Comparison of ENCODE assay signal across 12 mouse cellular contexts in the genomic region with DNA sequence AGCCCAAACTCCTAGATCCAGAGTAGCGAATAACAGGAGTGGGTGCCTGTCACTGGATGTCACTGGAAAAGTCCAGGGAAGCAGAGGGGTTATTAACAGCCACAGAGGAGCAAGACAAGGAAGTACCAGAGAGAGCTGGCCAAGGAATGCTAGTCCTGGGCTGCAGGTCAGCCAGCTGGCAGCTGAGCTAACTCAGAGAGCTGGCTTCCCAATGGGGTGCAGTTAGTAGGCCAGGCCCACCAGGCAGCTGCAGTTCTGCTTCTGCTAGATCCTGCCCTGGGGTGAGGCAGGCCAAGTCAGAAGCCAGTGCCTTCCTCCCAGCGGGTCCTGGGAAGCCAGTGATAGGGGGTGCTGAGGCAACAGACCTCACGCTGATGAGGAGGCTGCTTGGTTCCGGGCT. TPM values are rescaled to one million over a fixed set of nuclear protein-coding genes. Genes with fewer than 3 reads are reported as not detected.
DNase-seq lines count a peak whose midpoint lies in the region; ATAC-seq and TF ChIP-seq lines count a peak whose summit lies in the region.
"Had no signal": no experiment of that assay in that cellular context is flagged by ENCODE, and none has a peak within 500 bp of the region (broad histone marks: within the 10 kb centered on the region; RNA-seq: fewer than 3 reads in every experiment).

No protein-coding gene starts in this region.

- no peak overlapping the region for H3K9ac ChIP-seq in heart, embryonic 11.5 days (ENCODE audit: low read depth, low read length)
- no peak overlapping the region for H3K9ac ChIP-seq in lung, postnatal 0 days (replicated peaks; ENCODE audit: low read depth)
- H3K9ac ChIP-seq in stomach, embryonic 16.5 days (ENCODE audit: low read length): peak overlapping the region; percentile 63; the same call in 1 of the 2 replicates
- H3K9ac ChIP-seq: hindbrain, embryonic 13.5 days had no signal

- no peak for TF ChIP-seq EP300 in lung, postnatal 0 days (IDR thresholded peaks at IDR 0.05)

- no peak for TF ChIP-seq CTCF in lung, postnatal 0 days (IDR thresholded peaks at IDR 0.05)
- no peak for TF ChIP-seq CTCF in lung, adult 2 months (IDR thresholded peaks at IDR 0.05; ENCODE audit: insufficient read depth, low read length)

- peaks cover 43% of the 10 kb centered on the region for H3K36me3 ChIP-seq in heart, embryonic 11.5 days (ENCODE audit: control insufficient read depth, insufficient read depth, low read length)
- H3K36me3 ChIP-seq in lung, postnatal 0 days (ENCODE audit: insufficient read depth, low read length): no peaks in the 10 kb centered on the region
- H3K36me3 ChIP-seq in stomach, embryonic 16.5 days (ENCODE audit: control insufficient read depth, insufficient read depth, low read length): 0 out of 2 replicates have a peak, but pooled peaks cover 13% of the 10 kb centered on the region

- no peaks in the 10 kb centered on the region for H3K9me3 ChIP-seq in heart, embryonic 11.5 days (replicated peaks; ENCODE audit: control insufficient read depth, low read length)
- H3K9me3 ChIP-seq in lung, postnatal 0 days (ENCODE audit: low read length): no peaks in the 10 kb centered on the region
- H3K9me3 ChIP-seq in stomach, embryonic 16.5 days (replicated peaks; ENCODE audit: control insufficient read depth, low read length): no peaks in the 10 kb centered on the region
- H3K9me3 ChIP-seq: hindbrain, embryonic 13.5 days had no signal

- H3K4me3 ChIP-seq in heart, embryonic 11.5 days (ENCODE audit: low read depth, low read length): no peak overlapping the region
- no peak overlapping the region for H3K4me3 ChIP-seq in lung, postnatal 0 days (ENCODE audit: low read depth, low read length)
- H3K4me3 ChIP-seq in lung, adult 2 months (replicated peaks; ENCODE audit: extremely low read depth, low read depth, low read length): no peak overlapping the region
- H3K4me3 ChIP-seq in stomach, embryonic 16.5 days (replicated peaks; ENCODE audit: low read length): no peak overlapping the region
- H3K4me3 ChIP-seq: hindbrain, embryonic 13.5 days had no signal

- 90% methylated on average over 4 of the region's 4 CpGs for WGBS in heart, embryonic 11.5 days (ENCODE audit: insufficient replicate concordance)
- 91% methylated on average over 4 of the region's 4 CpGs for WGBS in lung, postnatal 0 days
- WGBS in lung, adult 2 months: 84% methylated on average over 4 of the region's 4 CpGs
- 92% methylated on average over 4 of the region's 4 CpGs for WGBS in stomach, embryonic 16.5 days

- H3K27ac ChIP-seq in heart, embryonic 11.5 days (ENCODE audit: low read depth, low read length): no peak overlapping the region
- peak overlapping the region; percentile 91 for H3K27ac ChIP-seq in lung, postnatal 0 days (ENCODE audit: low read length)
- peak overlapping the region; percentile 96 for H3K27ac ChIP-seq in stomach, embryonic 16.5 days (ENCODE audit: low read length)

- no peak for TF ChIP-seq POLR2A in lung, adult 2 months (IDR thresholded peaks at IDR 0.05; ENCODE audit: borderline replicate concordance, extremely low read depth, low read depth, low read length)

- no peak for ATAC-seq in heart, embryonic 11.5 days (replicated peaks; ENCODE audit: insufficient number of reproducible peaks, low FRiP score, low TSS enrichment)
- ATAC-seq in lung, postnatal 0 days: no peak
- ATAC-seq in stomach, embryonic 16.5 days (ENCODE audit: insufficient read depth, low FRiP score): no peak

- no peak overlapping the region for H3K4me2 ChIP-seq in heart, embryonic 11.5 days
- H3K4me2 ChIP-seq in lung, postnatal 0 days (replicated peaks; ENCODE audit: low read depth, low read length): no peak overlapping the region
- no peak overlapping the region for H3K4me2 ChIP-seq in stomach, embryonic 16.5 days (ENCODE audit: low read depth, low read length)
- H3K4me2 ChIP-seq: hindbrain, embryonic 13.5 days had no signal

- no peaks in the 10 kb centered on the region for H3K27me3 ChIP-seq in heart, embryonic 11.5 days (ENCODE audit: control insufficient read depth, insufficient read depth, low read length)
- no peaks in the 10 kb centered on the region for H3K27me3 ChIP-seq in lung, postnatal 0 days (replicated peaks; ENCODE audit: insufficient read depth, low read length)
- H3K27me3 ChIP-seq in stomach, embryonic 16.5 days (ENCODE audit: control insufficient read depth, insufficient read depth, low read length): no peaks in the 10 kb centered on the region
- H3K27me3 ChIP-seq: hindbrain, embryonic 13.5 days had no signal

- H3K4me1 ChIP-seq in heart, embryonic 11.5 days (ENCODE audit: control insufficient read depth, insufficient read depth, low read length): peaks cover 15% of the 10 kb centered on the region
- H3K4me1 ChIP-seq in lung, postnatal 0 days (ENCODE audit: insufficient read depth, low read depth, low read length): peaks cover 3% of the 10 kb centered on the region; the same call in 1 of the 2 replicates
- H3K4me1 ChIP-seq in lung, adult 2 months (ENCODE audit: control insufficient read depth, insufficient read depth, low read length): peaks cover 4% of the 10 kb centered on the region; the same call in 1 of the 2 replicates
- H3K4me1 ChIP-seq in stomach, embryonic 16.5 days (ENCODE audit: control insufficient read depth, insufficient read depth, low read length): peaks cover 27% of the 10 kb centered on the region

- peak; percentile 37 for DNase-seq in heart, adult 8-10 months (ENCODE audit: low spot score)
- DNase-seq in lung, postnatal 0 days (ENCODE audit: low spot score): no peak
- no peak for DNase-seq in lung, adult 2 months
- peak; percentile 37 to 52 for DNase-seq in gastrocnemius, adult 8-10 months (ENCODE audit: low spot score in 2 of 2)
- DNase-seq in spleen, adult 12 weeks (ENCODE audit: low spot score): no peak
- DNase-seq in testis, postnatal 10 days (ENCODE audit: low spot score): no peak
- DNase-seq: adrenal gland, postnatal 36 days; lung, postnatal 36 days; spleen, adult 18-20 months had no signal

RNA-seq across cellular contexts. Expression of gene Mgat3, which starts 12.8 kb away (rescaled TPM):
- 1 to 10 TPM; 2.9 to 6.2 (median 4.5) TPM for total RNA-seq in heart, adult 8-10 months (2022)
- polyA plus RNA-seq in heart, embryonic 11.5 days (2014; fragmentation: Nextera tagmentation; extraction: Ambion mirVana): 1.8 and 2.1 TPM in 2 replicates
- 3.0 and 3.9 TPM in 2 replicates for polyA plus RNA-seq in lung, postnatal 0 days (2015; fragmentation: Nextera tagmentation; extraction: Ambion mirVana)
- polyA plus RNA-seq in lung, adult 2 months (2012; rRNA removed): 21.5 and 23.9 TPM in 2 replicates
- total RNA-seq in gastrocnemius, adult 8-10 months (2022): 1 to 10 TPM in 1 of 4 experiments, under 1 TPM in 3; 0.29 to 1.1 (median 0.75) TPM
- 8.7 and 10.5 TPM in 2 replicates for polyA plus RNA-seq in stomach, embryonic 16.5 days (2015; fragmentation: Nextera tagmentation; extraction: Ambion mirVana)

RNA-seq across cellular contexts. Expression of gene Tab1, which starts 27.8 kb away (rescaled TPM):
- total RNA-seq in heart, adult 8-10 months (2022): 10 to 100 TPM; 17.7 to 24.7 (median 23.3) TPM
- 18.8 and 25.1 TPM in 2 replicates for polyA plus RNA-seq in heart, embryonic 11.5 days (2014; fragmentation: Nextera tagmentation; extraction: Ambion mirVana)
- 18.1 and 19.1 TPM in 2 replicates for polyA plus RNA-seq in lung, postnatal 0 days (2015; fragmentation: Nextera tagmentation; extraction: Ambion mirVana)
- polyA plus RNA-seq in lung, adult 2 months (2012; rRNA removed): 19.1 and 23.5 TPM in 2 replicates
- 10 to 100 TPM; 11.5 to 13.6 (median 12.8) TPM for total RNA-seq in gastrocnemius, adult 8-10 months (2022)
- polyA plus RNA-seq in stomach, embryonic 16.5 days (2015; fragmentation: Nextera tagmentation; extraction: Ambion mirVana): 29.3 and 35.6 TPM in 2 replicates

Comparison
In these comparisons a context has a peak if more than half of its experiments do, and no peak if none do; other contexts are left out.
1. DNase-seq: peak in heart, adult 8-10 months (single experiment) and gastrocnemius, adult 8-10 months (2 of 2); none in lung, postnatal 0 days (single experiment), lung, adult 2 months (single experiment), spleen, adult 12 weeks (single experiment) and testis, postnatal 10 days (single experiment).